Mouse (Mus musculus): Measurements from ENCODE around the gene Cc2d1a. TPM values are rescaled to one million over a fixed set of nuclear protein-coding genes. Genes with fewer than 3 reads are reported as not detected.

Gene Cc2d1a
- polyA plus RNA-seq, 1 experiment from 2014 or later, result 23.1 TPM

- Histone ChIP-seq H3K4me3 (no peak overlapping the region), H3K9me3 (no peaks in the 10 kb centered on the region), H3K4me2 (no peak overlapping the region), H3K4me1 (no peaks in the 10 kb centered on the region), H3K9ac (no peak overlapping the region), H3K36me3 (peaks cover 36% of the 10 kb centered on the region), H3K27me3 (no peaks in the 10 kb centered on the region), H3K27ac (no peak overlapping the region)
- 86% methylated on average over 5 of the region's 5 CpGs for WGBS
- ATAC-seq (ENCODE audit: borderline replicate concordance, extremely low read depth, low FRiP score, low TSS enrichment), result no peak
Observed at GRCm38 (mm10) chr8:84170096-84170495, 22.4 kb upstream of the Cc2d1a start.

- no peak overlapping the region for H3K4me3 ChIP-seq
- no peaks in the 10 kb centered on the region for H3K9me3 ChIP-seq
- WGBS, result 88% methylated on average over 2 of the region's 2 CpGs
Observed at GRCm38 (mm10) chr8:84167696-84168095, 20.0 kb upstream of the Cc2d1a start.

GRCm38 (mm10) chr8:84157620-84158019 lies 9.9 kb upstream of the Cc2d1a start:
- 87% methylated on average over 4 of the region's 4 CpGs for WGBS
- no peak for ATAC-seq (ENCODE audit: borderline replicate concordance, extremely low read depth, low FRiP score, low TSS enrichment)
- H3K27ac ChIP-seq, result no peak overlapping the region

More at GRCm38 (mm10) chr8:84167696-84168095, 20.0 kb upstream of the Cc2d1a start:
- Histone ChIP-seq H3K4me1 (no peaks in the 10 kb centered on the region), H3K4me2 (no peak overlapping the region), H3K9ac (no peak overlapping the region), H3K36me3 (peaks cover 19% of the 10 kb centered on the region), H3K27me3 (no peaks in the 10 kb centered on the region), H3K27ac (no peak overlapping the region)
- ATAC-seq (ENCODE audit: borderline replicate concordance, extremely low read depth, low FRiP score, low TSS enrichment), result no peak

GRCm38 (mm10) chr8:84149181-84149580 lies 1.4 kb upstream of the Cc2d1a start:
- H3K27me3 ChIP-seq, result no peaks in the 10 kb centered on the region
- no peaks in the 10 kb centered on the region for H3K9me3 ChIP-seq
- no peak overlapping the region for H3K4me2 ChIP-seq
- no peak overlapping the region for H3K27ac ChIP-seq
- peaks cover 7% of the 10 kb centered on the region; the same call in 1 of the 2 replicates for H3K36me3 ChIP-seq
- no peak overlapping the region for H3K4me3 ChIP-seq
- no peak for ATAC-seq (ENCODE audit: borderline replicate concordance, extremely low read depth, low FRiP score, low TSS enrichment)
- no peak overlapping the region for H3K9ac ChIP-seq
- WGBS, result 59% methylated on average over 3 of the region's 3 CpGs
- H3K4me1 ChIP-seq, result peaks cover 22% of the 10 kb centered on the region

More at GRCm38 (mm10) chr8:84157620-84158019, 9.9 kb upstream of the Cc2d1a start:
- no peak overlapping the region for H3K4me2 ChIP-seq
- H3K9ac ChIP-seq, result no peak overlapping the region
- H3K9me3 ChIP-seq, result no peaks in the 10 kb centered on the region
- H3K4me1 ChIP-seq, result no peaks in the 10 kb centered on the region
- H3K36me3 ChIP-seq, result no peaks in the 10 kb centered on the region
- no peaks in the 10 kb centered on the region for H3K27me3 ChIP-seq
- no peak overlapping the region for H3K4me3 ChIP-seq

- 71% methylated on average over 5 of the region's 5 CpGs for WGBS
- peak overlapping the region; percentile 67 for H3K4me3 ChIP-seq
- peak; percentile 7; the same call in 1 of the 2 replicates for ATAC-seq (ENCODE audit: borderline replicate concordance, extremely low read depth, low FRiP score, low TSS enrichment)
- peaks cover 13% of the 10 kb centered on the region for H3K36me3 ChIP-seq
- H3K4me2 ChIP-seq, result peak overlapping the region; percentile 87
- 0 out of 2 replicates have a peak overlapping the region, but pooled peaks have one; percentile 92 for H3K9ac ChIP-seq
- H3K4me1 ChIP-seq, result peaks cover 22% of the 10 kb centered on the region
- no peak overlapping the region for H3K27ac ChIP-seq
- no peaks in the 10 kb centered on the region for H3K27me3 ChIP-seq
- no peaks in the 10 kb centered on the region for H3K9me3 ChIP-seq
Observed at GRCm38 (mm10) chr8:84148531-84148850, 755 bp upstream of the Cc2d1a start.

- H3K4me1 ChIP-seq, result peaks cover 22% of the 10 kb centered on the region
- H3K27me3 ChIP-seq, result no peaks in the 10 kb centered on the region
- H3K4me2 ChIP-seq, result peak overlapping the region; percentile 87
- peak overlapping the region; percentile 92 for H3K9ac ChIP-seq
- 4% methylated on average over 14 of the region's 14 CpGs for WGBS
- peak; percentile 58 for ATAC-seq (ENCODE audit: borderline replicate concordance, extremely low read depth, low FRiP score, low TSS enrichment)
- H3K4me3 ChIP-seq, result peak overlapping the region; percentile 67
- peaks cover 25% of the 10 kb centered on the region for H3K36me3 ChIP-seq
- no peaks in the 10 kb centered on the region for H3K9me3 ChIP-seq
- H3K27ac ChIP-seq, result peak overlapping the region; percentile 84
Observed at GRCm38 (mm10) chr8:84147324-84147766, 391 bp downstream of the Cc2d1a start.

GRCm38 (mm10) chr8:84144636-84145245 lies 3.0 kb downstream of the Cc2d1a start:
- 93% methylated on average over 8 of the region's 8 CpGs for WGBS
- H3K9me3 ChIP-seq, result no peaks in the 10 kb centered on the region
- H3K27me3 ChIP-seq, result no peaks in the 10 kb centered on the region
- H3K4me3 ChIP-seq, result no peak overlapping the region
- no peak for ATAC-seq (ENCODE audit: borderline replicate concordance, extremely low read depth, low FRiP score, low TSS enrichment)
- no peak overlapping the region for H3K9ac ChIP-seq
- no peak overlapping the region for H3K4me2 ChIP-seq
- no peak overlapping the region for H3K27ac ChIP-seq
- H3K36me3 ChIP-seq, result peaks cover 48% of the 10 kb centered on the region
- H3K4me1 ChIP-seq, result peaks cover 22% of the 10 kb centered on the region

- Histone ChIP-seq H3K27me3 (no peaks in the 10 kb centered on the region), H3K4me3 (no peak overlapping the region), H3K9me3 (no peaks in the 10 kb centered on the region), H3K36me3 (peaks cover 85% of the 10 kb centered on the region), H3K9ac (no peak overlapping the region), H3K27ac (no peak overlapping the region), H3K4me1 (no peaks in the 10 kb centered on the region), H3K4me2 (no peak overlapping the region)
- 88% methylated on average over 4 of the region's 4 CpGs for WGBS
- ATAC-seq (ENCODE audit: borderline replicate concordance, extremely low read depth, low FRiP score, low TSS enrichment), result no peak
Observed at GRCm38 (mm10) chr8:84140838-84141237, 6.9 kb downstream of the Cc2d1a start.

- Histone ChIP-seq H3K27me3 (no peaks in the 10 kb centered on the region), H3K9me3 (no peaks in the 10 kb centered on the region), H3K4me3 (no peak overlapping the region), H3K4me1 (no peaks in the 10 kb centered on the region), H3K9ac (no peak overlapping the region), H3K4me2 (no peak overlapping the region), H3K36me3 (peaks cover 84% of the 10 kb centered on the region), H3K27ac (no peak overlapping the region)
- WGBS, result 90% methylated on average over 3 of the region's 3 CpGs
- no peak for ATAC-seq (ENCODE audit: borderline replicate concordance, extremely low read depth, low FRiP score, low TSS enrichment)
Observed at GRCm38 (mm10) chr8:84137848-84138247, 9.9 kb downstream of the Cc2d1a start.

GRCm38 (mm10) chr8:84132225-84132624 lies 15.5 kb downstream of the Cc2d1a start:
- peaks cover 40% of the 10 kb centered on the region for H3K36me3 ChIP-seq
- H3K4me1 ChIP-seq, result peaks cover 5% of the 10 kb centered on the region
- no peak overlapping the region for H3K9ac ChIP-seq
- no peaks in the 10 kb centered on the region for H3K9me3 ChIP-seq
- no peak for ATAC-seq (ENCODE audit: borderline replicate concordance, extremely low read depth, low FRiP score, low TSS enrichment)
- H3K4me2 ChIP-seq, result no peak overlapping the region
- 85% methylated on average over 8 of the region's 8 CpGs for WGBS
- H3K27ac ChIP-seq, result no peak overlapping the region
- H3K27me3 ChIP-seq, result no peaks in the 10 kb centered on the region
- H3K4me3 ChIP-seq, result no peak overlapping the region

GRCm38 (mm10) chr8:84130806-84131205 lies 16.9 kb downstream of the Cc2d1a start:
- Histone ChIP-seq H3K27ac (no peak overlapping the region), H3K27me3 (no peaks in the 10 kb centered on the region), H3K36me3 (peaks cover 26% of the 10 kb centered on the region), H3K9ac (no peak overlapping the region), H3K4me1 (peaks cover 11% of the 10 kb centered on the region), H3K4me3 (no peak overlapping the region), H3K9me3 (no peaks in the 10 kb centered on the region), H3K4me2 (no peak overlapping the region)
- WGBS, result 43% methylated on average over 30 of the region's 30 CpGs
- ATAC-seq (ENCODE audit: borderline replicate concordance, extremely low read depth, low FRiP score, low TSS enrichment), result no peak

GRCm38 (mm10) chr8:84128277-84128676 lies 19.5 kb downstream of the Cc2d1a start:
- Histone ChIP-seq H3K9ac (no peak overlapping the region), H3K36me3 (peaks cover 8% of the 10 kb centered on the region; the same call in 1 of the 2 replicates), H3K4me3 (no peak overlapping the region), H3K27ac (no peak overlapping the region), H3K27me3 (no peaks in the 10 kb centered on the region), H3K9me3 (no peaks in the 10 kb centered on the region), H3K4me2 (no peak overlapping the region), H3K4me1 (peaks cover 11% of the 10 kb centered on the region)
- no peak for ATAC-seq (ENCODE audit: borderline replicate concordance, extremely low read depth, low FRiP score, low TSS enrichment)
- 54% methylated on average over 8 of the region's 8 CpGs for WGBS

All from lung, embryonic 15.5 days (tissue).